Mouse (Mus musculus) thymus, adult 18-20 months (tissue): Measurements from ENCODE around the gene 4933400A11Rik.

Experiments
- DNase-seq, 2 experiments: peaks; one replicate each; pipeline ENCODE4 v3.0.0; 2022; ENCODE audit warnings: mixed read lengths in 2 of 2

4933400A11Rik gene

DNA sequence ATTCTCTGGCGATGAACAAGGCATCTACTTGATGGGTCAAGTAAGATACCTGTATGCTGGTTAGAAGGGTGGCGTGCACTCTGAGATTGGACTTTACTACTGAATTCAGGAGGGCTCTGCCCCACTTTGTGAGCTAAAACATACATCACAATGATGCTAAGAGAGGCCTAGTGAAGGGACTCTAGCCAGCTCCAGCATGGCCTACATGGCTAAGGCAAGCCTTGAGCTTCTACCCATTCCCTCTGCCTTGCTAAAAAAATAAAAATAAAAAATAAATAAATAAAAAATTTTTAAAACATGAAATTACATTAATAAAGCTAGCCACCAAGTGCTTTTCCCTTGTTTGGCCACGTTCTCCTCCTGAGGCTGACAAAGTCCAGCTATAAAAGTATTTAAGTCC lies at the start of gene 4933400A11Rik:
Gene 4933400A11Rik (minus strand): TSS at position 101 of the 400 bp plus-strand sequence.
- no peak for DNase-seq

DNA sequence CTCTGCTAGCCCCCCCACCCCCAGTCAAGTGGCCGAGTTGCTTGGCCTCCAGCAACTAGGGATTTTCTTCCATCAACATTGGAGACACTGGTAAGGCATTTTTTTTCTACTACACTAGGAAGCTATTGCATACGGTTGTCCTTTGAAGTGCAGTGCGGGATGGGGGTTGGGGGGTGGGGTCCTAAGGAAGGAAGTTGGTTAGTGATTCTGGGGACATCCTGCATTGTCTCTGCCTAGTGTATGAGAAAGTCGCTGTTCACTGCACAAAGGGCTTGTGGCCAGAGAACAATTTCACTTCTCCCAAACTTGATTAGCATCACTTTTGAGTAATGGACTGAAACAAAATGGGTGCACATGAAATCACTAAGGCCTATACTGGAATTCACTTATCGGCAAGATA lies 48.7 kb upstream of the 4933400A11Rik start:
- no peak for DNase-seq

DNA sequence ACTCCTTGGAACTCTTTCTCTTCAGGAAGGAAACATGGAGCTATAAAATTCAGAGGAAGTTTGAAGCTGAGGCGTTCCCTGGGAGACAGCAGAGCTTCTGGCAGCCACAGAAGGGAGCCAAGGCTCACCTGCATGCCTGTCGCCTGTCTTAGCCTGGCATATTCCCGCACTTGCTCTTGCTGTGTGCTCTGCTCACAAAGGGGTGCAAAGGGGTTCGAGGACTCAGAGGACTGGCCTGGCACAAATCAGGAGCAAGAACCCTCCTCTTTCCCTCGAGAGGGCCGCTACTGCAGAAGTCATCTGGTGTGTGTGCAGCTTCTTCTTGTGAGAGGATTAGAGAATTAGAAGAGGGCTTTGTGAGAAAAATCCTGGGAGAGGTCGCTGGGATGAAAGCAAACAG lies 48.3 kb upstream of the 4933400A11Rik start:
- DNase-seq, result no peak

DNA sequence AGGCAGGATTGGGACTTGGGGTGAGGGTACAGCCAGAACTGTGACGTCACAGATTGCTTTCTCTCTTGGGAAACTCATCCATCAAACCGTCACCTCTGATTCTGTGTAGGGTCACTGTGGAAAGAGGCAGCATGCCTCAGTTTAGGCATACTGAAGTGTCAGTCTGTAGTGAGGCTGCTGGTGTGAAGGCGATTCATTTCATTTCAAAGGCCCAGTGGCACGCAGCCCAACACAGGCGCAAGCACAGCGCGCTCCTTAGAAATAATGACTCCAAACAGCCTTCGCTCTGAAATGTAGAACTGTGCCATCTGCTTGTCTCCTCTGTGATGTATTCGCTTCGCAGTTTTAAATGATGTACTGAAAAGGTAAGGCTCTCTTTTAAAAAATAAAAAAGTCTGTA lies 47.5 kb upstream of the 4933400A11Rik start:
- DNase-seq, result no peak

DNA sequence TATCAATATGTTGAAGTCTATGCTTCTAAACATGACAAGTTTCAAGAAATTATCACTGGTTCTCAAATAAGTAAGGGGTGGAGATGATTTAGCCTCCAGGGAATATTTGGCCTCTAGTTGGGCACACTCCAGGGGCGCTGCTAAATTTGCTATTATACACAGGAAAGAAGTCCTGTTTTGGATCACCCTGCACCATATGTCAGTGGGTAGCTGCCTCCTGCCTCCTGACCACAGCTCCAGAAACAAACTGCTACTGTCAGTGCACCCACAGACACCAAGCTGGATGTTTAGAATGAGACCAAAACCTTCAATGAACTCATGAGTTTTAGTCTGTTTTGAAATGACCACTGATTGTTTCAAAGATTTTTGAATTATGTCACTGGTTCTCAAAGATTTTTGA lies 34.2 kb upstream of the 4933400A11Rik start:
- DNase-seq, result no peak

DNA sequence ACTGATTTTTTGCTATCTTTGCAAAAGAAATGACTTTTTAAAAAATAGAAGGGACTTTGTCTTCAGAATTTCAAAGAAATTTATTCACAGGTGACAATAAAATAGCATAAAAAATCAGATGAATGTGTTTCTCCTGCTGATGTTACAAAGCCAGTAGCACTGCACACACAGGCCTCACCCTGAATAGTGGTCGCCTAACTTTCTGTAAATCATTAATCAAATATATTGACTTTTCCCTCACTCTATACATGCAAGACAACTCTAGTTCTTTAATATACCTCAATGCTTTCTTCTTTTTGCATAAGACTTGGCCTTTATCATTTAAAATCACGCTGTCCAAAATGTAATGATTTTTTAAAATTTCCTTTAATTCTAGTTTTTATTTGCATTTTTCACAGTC lies 32.3 kb upstream of the 4933400A11Rik start:
- no peak for DNase-seq

DNA sequence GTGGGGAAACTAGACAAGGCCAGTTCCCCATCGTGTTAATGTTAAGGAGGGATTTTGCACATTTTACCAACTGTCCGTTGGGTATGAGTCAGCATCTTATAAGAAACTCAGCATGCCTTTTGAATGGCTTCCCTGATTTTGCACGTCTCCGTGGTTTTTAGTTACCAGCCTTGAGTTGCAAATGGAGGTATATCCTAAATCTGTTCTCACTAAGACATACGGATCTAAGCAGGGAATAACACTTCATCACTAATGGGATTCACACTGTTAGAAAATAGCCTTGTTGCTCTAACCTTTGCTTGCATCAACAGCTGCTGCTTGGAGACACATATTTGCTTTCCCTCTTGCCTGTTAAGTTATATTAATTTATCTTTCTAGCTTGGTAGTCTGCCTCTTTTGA lies 31.9 kb upstream of the 4933400A11Rik start:
- no peak for DNase-seq

DNA sequence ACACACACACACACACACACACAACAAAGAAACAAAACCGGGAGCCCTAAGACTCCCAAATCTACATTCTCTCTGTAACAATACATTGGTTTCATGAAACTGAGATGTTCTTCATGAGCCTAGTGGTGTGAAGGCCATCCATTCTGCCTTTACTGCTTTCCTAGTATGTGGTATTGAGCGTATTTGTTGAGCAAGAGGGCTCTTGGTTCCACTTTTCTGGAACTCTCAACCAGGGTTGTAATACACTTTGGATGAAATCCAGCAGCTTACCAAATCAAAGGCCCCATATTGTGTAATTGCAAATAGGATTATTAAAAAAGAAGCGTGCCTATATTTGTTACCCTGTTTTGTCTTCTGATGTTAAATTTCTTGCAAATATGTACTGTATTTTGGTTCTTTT lies 28.3 kb upstream of the 4933400A11Rik start:
- no peak for DNase-seq

DNA sequence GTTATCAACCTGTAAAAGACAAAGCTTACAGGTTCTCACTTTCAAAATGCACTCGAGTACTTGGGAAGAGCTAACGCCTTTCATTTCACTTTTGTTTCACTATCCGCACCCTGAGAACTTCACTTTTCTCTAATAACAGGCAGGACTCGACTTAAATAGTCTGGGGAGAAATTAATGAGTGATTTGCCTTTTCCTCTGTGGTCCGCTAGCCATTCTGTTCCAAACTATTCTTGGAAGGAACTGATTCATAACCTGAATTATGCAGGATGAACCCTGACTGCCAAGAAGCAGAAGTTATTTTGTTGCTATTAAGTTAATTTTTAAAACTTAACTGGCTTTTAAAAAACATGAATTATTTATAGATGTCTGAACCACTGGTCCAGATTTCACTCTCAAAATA lies 26.4 kb upstream of the 4933400A11Rik start:
- DNase-seq, result no peak

DNA sequence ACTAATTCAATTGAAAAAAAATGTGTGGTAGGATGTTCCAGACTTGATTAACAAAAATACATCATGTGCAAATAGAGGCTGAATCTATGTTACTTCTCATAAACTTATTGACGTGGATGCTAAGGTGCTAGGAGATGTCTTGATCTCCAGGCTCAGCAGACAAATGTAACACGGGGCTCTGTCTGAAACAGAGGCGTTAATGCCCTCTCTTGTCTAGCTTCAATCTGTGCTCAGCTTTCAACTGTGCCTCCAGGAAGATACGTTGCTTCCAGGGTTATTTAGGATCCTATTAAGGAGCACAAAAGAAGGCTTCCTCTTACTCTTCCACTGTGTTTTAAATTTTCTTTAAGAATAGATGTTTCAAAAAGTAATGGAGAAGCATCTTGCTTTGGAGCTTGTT lies 20.8 kb upstream of the 4933400A11Rik start:
- DNase-seq, result no peak

DNA sequence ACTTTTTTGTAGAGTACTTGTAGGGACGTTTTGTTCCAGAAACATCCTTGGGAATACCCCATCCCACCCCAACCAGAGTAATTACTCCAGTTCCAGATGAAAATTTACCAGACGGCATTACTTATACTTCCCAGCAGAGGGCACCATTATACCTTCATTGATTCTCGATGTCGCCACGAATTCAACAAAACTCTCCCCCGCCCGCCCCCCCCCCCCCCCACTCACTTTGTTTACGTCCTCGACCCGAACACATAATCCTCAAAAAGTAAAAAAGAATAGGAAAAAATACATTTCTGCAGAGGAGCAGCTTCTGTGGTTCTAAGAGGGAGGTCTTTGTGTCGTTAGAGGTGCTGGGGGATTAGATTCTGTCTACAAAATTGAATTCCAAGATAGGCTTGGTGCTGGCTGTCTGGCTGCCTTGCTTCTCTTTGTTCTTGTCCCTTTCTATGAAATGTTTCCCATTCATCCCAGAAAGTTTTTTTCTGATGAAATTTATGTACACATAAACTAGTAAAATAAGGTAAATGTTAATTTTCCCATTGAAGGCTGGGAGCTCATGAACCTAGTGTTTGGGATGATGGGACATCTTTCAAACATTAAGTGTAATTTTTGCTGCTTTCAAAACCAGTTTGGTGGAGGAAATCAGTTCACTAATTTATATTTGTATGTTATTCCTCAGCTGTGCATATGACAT lies 19.7 kb upstream of the 4933400A11Rik start:
- no peak for DNase-seq

DNA sequence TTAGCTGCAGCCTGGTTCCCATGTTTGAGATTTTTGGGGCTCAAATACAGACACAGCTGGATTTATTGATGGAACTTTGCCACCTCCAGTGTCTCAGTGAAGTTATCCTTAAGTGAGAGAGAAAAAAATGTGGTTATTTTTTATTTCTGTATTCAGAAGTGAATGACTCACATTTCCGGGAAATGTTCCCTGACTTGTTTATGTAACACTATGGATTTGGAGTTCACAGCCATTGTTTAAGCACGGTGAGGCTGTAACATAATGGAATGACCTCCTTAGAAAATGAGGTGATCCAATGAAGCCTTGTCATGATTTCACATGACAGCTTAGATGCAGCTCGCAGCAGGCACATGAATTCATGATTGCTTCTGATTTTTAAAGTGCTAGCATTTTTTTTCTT lies 17.7 kb upstream of the 4933400A11Rik start:
- DNase-seq, result no peak

DNA sequence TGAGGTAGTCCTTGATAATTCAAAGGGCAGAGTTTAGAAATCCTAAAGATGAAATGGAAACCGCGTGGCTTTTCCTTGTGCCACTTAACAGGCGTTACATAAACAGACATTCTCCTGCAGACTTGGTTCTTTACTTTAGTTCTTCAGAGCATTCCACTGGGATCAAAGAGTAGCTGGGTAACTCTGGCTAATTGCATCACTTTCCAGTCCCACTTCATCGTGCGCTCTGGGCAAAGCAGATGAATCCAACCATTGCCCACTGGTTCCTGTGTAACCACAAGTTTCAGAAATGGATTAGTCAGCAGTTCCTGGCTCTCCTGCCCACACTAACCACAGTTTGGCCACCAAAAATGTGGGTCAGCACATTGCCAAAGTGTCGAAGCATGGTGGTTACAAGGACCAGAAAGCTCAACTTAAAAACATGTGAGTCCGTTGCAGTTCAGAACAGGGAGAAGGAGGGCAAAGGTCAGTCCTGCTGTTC lies 15.4 kb upstream of the 4933400A11Rik start:
- no peak for DNase-seq

DNA sequence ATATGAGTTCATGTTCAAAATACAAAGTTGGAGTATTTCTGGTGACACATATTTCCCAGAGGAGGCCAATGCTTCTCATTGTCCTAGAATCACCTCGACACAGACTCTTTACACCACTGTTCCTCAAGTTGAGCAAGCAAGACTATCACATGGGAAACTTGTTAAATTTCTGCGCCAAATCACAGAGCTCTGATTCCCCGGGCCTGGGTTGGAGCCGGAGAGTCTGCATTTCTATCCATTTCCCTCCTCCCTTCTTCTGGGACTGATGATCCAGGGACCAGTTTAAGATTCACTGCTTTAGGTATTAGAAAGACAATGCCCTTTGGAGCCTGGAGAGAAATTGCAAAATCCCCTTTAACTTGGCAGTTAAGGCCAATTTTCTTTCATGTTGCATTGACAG lies 15.0 kb upstream of the 4933400A11Rik start:
- DNase-seq, result no peak

DNA sequence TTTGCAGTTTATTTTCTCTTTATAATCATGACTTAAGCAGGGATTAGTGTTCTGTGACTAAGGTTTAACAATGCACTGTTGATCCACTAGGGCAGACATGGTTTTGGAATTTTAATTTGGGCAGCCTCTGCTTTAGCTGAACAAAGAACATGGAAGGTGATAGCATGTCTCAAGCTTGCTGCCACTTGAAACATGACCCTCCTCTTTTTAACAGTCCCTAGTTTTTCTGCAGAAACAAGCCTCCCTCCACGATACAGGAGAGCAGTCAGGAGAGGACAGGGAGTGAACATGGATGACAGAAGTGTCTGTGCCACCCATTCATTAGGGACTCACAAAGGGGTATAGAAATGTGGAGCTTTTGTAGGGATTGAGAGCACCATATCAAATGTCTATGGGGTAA lies 13.4 kb upstream of the 4933400A11Rik start:
- DNase-seq, result no peak

DNA sequence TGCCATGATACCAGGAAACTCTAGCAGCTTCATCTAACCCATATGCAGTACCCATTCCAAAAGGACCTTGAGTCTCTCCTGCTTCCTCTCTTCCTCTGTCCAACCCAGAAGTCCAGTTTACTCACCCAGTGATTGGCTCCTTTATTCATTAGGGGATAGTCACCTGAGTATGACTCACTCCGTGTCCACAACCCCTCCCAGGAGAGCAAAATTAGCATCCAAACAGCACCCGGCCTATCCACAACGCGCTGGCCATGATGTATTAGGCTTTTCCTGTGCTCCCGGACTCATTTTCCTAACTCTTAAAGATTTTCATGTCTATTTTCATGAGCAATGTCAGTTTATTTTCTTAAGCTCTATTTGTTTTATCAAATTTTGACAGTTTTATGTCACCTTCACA lies 10.3 kb upstream of the 4933400A11Rik start:
- no peak for DNase-seq

DNA sequence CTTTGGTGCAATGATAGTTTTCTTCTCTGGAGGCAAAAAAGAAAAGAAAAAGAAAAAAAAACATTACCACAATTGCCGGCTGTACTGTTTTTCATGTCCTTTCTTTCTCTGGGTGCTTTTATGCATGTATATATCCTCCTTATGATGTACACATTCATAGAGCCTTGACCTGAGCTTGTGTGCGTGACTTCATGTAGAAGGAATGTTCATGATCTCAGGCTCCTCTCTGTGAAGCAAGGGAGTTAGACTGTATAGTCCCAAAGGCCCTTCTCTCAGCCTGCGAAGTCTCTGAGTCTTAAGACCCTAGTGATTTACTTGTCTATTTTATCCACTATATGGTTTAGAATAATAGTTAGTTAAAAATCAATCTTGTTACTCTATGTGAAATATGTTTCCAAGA lies 21.4 kb downstream of the 4933400A11Rik start:
- DNase-seq, result no peak

DNA sequence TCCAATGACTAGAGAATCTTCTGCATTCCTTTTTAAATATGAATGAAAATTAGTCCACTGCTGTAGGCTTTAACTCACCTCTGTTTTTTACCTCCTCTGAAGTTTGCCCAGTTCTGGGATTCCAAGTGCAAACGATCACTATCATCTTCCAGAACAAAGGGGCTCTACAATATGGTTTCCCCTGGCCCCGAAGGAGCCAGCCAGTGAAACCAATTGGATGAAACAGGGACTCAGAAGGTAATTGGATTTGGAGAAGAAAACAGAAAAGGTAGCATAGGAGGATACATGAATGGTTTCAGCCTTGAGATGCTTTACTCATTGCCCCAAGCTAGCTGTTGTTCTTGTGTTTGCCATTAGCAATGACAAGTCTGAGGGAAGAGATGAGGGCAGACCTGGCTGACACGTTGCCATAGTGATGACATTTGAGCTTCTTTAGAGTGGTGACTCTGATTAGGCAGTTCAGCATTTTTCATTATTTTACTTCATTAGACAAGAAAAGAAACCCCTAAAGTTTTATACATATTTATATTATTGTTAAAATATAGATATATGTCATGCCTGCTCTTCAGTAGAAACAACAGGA lies 44.0 kb downstream of the 4933400A11Rik start:
- DNase-seq, result no peak
